Mouse (Mus musculus): ENCODE results near the gene Shroom4.

DNA sequence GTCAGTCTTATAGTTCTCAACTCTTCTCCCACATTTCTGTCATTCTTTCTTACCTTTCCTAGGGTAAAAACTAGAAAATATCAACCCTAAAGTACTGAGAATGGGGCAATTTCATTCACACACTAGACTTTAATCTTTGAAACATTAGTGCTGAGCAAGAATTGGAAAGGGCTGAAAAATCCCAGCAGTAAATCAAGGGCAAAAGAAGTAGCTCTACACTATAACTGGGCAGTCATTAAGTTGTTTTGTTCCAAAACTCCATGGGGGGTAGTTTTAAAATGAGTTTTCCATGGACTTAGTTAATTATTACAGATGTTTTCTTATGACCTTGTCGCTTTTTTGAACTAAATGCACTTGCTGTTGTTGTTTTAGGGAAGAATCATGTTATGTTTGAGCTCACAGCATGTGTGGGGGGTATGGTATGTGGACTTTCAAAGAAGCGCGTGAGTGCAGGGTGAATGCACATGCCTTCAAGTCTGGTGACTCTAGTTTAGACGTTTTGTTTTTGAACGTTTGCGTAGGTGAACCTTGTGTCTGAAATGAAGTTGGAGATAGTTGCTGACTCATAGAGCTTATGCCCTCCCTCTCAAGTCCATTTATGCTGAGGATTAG, 42.0 kb upstream of the Shroom4 start:
- TF ChIP-seq CTCF (IDR thresholded peaks at IDR 0.05) = no peak
- no peak for TF ChIP-seq EP300 (IDR thresholded peaks at IDR 0.05)
